12 mouse cellular contexts compared by ENCODE assay signal in the genomic region with DNA sequence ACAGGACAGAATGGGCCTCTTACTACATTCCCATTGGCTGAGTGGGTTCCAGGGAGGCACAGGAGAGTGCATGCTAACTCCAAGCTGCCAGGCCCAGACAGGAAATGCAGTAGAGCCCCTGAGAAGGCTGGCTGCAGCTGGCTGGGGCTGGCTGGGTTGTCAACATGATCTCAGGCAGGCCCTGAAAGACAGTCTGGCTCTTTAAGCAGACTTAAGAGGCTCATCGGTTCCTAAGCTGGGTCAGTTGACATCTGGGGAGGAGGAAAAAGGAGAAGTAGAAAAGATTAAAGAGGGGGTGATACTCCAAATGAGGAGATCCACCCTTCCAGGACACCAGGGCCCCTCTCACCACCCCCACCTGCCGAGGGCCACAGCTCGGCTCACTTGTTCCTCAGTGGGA. TPM values are rescaled to one million over a fixed set of nuclear protein-coding genes. Genes with fewer than 3 reads are reported as not detected.
DNase-seq lines count a peak whose midpoint lies in the region; ATAC-seq lines count a peak whose summit lies in the region.
"Had no signal": no experiment of that assay in that cellular context is flagged by ENCODE, and none has a peak within 500 bp of the region (broad histone marks: within the 10 kb centered on the region; RNA-seq: fewer than 3 reads in every experiment).

No protein-coding gene starts in this region.

- no peak overlapping the region for H3K9ac ChIP-seq in liver, embryonic 16.5 days (ENCODE audit: low read depth, low read length)
- H3K9ac ChIP-seq in liver, embryonic 11.5 days (ENCODE audit: low read depth, low read length) = no peak overlapping the region
- H3K9ac ChIP-seq in intestine, embryonic 16.5 days (ENCODE audit: low read depth, low read length) = no peak overlapping the region
- H3K9ac ChIP-seq: neural tube, embryonic 12.5 days had no signal

- ATAC-seq in liver, embryonic 16.5 days (ENCODE audit: low read depth) = no peak
- ATAC-seq in liver, embryonic 11.5 days (replicated peaks; ENCODE audit: low FRiP score) = no peak
- no peak for ATAC-seq in intestine, embryonic 16.5 days

- no peaks in the 10 kb centered on the region for H3K27me3 ChIP-seq in liver, embryonic 16.5 days (ENCODE audit: control insufficient read depth, insufficient read depth, low read depth, low read length)
- H3K27me3 ChIP-seq in liver, embryonic 11.5 days (replicated peaks; ENCODE audit: control insufficient read depth, insufficient read depth, low read length) = no peaks in the 10 kb centered on the region
- no peaks in the 10 kb centered on the region for H3K27me3 ChIP-seq in intestine, embryonic 16.5 days (replicated peaks; ENCODE audit: control insufficient read depth, insufficient read depth, low read length)
- H3K27me3 ChIP-seq: neural tube, embryonic 12.5 days had no signal

- H3K27ac ChIP-seq in liver, embryonic 16.5 days (ENCODE audit: low read length) = 0 out of 2 replicates have a peak overlapping the region, but pooled peaks have one; percentile 22
- H3K27ac ChIP-seq in liver, embryonic 11.5 days (ENCODE audit: low read depth, low read length) = no peak overlapping the region; the same call in 1 of the 2 replicates
- H3K27ac ChIP-seq in intestine, embryonic 16.5 days (ENCODE audit: low read length) = peak overlapping the region; percentile 0; the same call in 1 of the 2 replicates
- H3K27ac ChIP-seq: macrophage; neural tube, embryonic 12.5 days had no signal

- no peaks in the 10 kb centered on the region; the same call in 1 of the 2 replicates for H3K4me1 ChIP-seq in liver, embryonic 16.5 days (ENCODE audit: control insufficient read depth, low read depth, low read length)
- peaks cover 22% of the 10 kb centered on the region for H3K4me1 ChIP-seq in liver, embryonic 11.5 days (replicated peaks; ENCODE audit: control insufficient read depth, insufficient read depth, low read length)
- H3K4me1 ChIP-seq in intestine, embryonic 16.5 days (ENCODE audit: control insufficient read depth, insufficient read depth, low read length) = peaks cover 33% of the 10 kb centered on the region

- no peaks in the 10 kb centered on the region for H3K36me3 ChIP-seq in liver, embryonic 16.5 days (ENCODE audit: control insufficient read depth, insufficient read depth)
- no peaks in the 10 kb centered on the region for H3K36me3 ChIP-seq in liver, embryonic 11.5 days (ENCODE audit: control insufficient read depth, insufficient read depth, low read length)
- no peaks in the 10 kb centered on the region for H3K36me3 ChIP-seq in intestine, embryonic 16.5 days (ENCODE audit: control insufficient read depth, insufficient read depth, low read length)
- H3K36me3 ChIP-seq: neural tube, embryonic 12.5 days had no signal

- no peak for DNase-seq in liver, embryonic 11.5 days (ENCODE audit: low spot score)
- DNase-seq in MN1 (ENCODE audit: low spot score) = peak; percentile 7
- peak; percentile 69 for DNase-seq in retina, postnatal 7 days (ENCODE audit: low read depth, low spot score)
- no peak for DNase-seq in frontal cortex, postnatal 10 days (ENCODE audit: low spot score in 2 of 2)
- DNase-seq in gastrocnemius, postnatal 25 days = no peak
- DNase-seq in natural killer cell, adult 2 months (ENCODE audit: low spot score in 2 of 2) = no peak
- DNase-seq: heart, postnatal 14 days; spleen, adult 18-20 months had no signal

- no peaks in the 10 kb centered on the region for H3K9me3 ChIP-seq in liver, embryonic 16.5 days (replicated peaks; ENCODE audit: control insufficient read depth, low read length)
- no peaks in the 10 kb centered on the region for H3K9me3 ChIP-seq in liver, embryonic 11.5 days (ENCODE audit: control insufficient read depth, low read length)
- H3K9me3 ChIP-seq in intestine, embryonic 16.5 days (ENCODE audit: control insufficient read depth, low read length) = no peaks in the 10 kb centered on the region
- H3K9me3 ChIP-seq: neural tube, embryonic 12.5 days had no signal

- H3K4me2 ChIP-seq in liver, embryonic 16.5 days (ENCODE audit: low read depth, low read length) = no peak overlapping the region
- no peak overlapping the region for H3K4me2 ChIP-seq in liver, embryonic 11.5 days
- H3K4me2 ChIP-seq in intestine, embryonic 16.5 days (ENCODE audit: low read depth, low read length) = no peak overlapping the region
- H3K4me2 ChIP-seq: neural tube, embryonic 12.5 days had no signal

- WGBS in liver, embryonic 16.5 days (ENCODE audit: insufficient replicate concordance) = 14% methylated on average over 3 of the region's 3 CpGs
- 37% methylated on average over 3 of the region's 3 CpGs for WGBS in liver, embryonic 11.5 days
- WGBS in intestine, embryonic 16.5 days = 50% methylated on average over 3 of the region's 3 CpGs

- no peak overlapping the region for H3K4me3 ChIP-seq in liver, embryonic 16.5 days (ENCODE audit: low read depth, low read length)
- H3K4me3 ChIP-seq in liver, embryonic 11.5 days (ENCODE audit: low read depth, low read length) = no peak overlapping the region
- H3K4me3 ChIP-seq in intestine, embryonic 16.5 days (ENCODE audit: low read length) = no peak overlapping the region
- H3K4me3 ChIP-seq: neural tube, embryonic 12.5 days had no signal

RNA-seq across cellular contexts. Expression of gene Plekha7, which starts 13.2 kb away (rescaled TPM):
- polyA plus RNA-seq in liver, embryonic 16.5 days (2015; fragmentation: Nextera tagmentation; extraction: Ambion mirVana) = 3.4 and 4.2 TPM in 2 replicates
- polyA plus RNA-seq in liver, embryonic 11.5 days (2014; fragmentation: Nextera tagmentation; extraction: Ambion mirVana) = 4.9 and 7.9 TPM in 2 replicates
- 18.7 and 24.3 TPM in 2 replicates for polyA plus RNA-seq in intestine, embryonic 16.5 days (2015; fragmentation: Nextera tagmentation; extraction: Ambion mirVana)
- 1 to 10 TPM; 1.4 to 1.7 TPM for total RNA-seq in gastrocnemius, postnatal 25 days (2021)

RNA-seq across cellular contexts. Expression of gene Rps13, which starts 39.0 kb away (rescaled TPM):
- 370 and 434 TPM in 2 replicates for polyA plus RNA-seq in liver, embryonic 16.5 days (2015; fragmentation: Nextera tagmentation; extraction: Ambion mirVana)
- 1,069 and 1,113 TPM in 2 replicates for polyA plus RNA-seq in liver, embryonic 11.5 days (2014; fragmentation: Nextera tagmentation; extraction: Ambion mirVana)
- polyA plus RNA-seq in intestine, embryonic 16.5 days (2015; fragmentation: Nextera tagmentation; extraction: Ambion mirVana) = 744 and 753 TPM in 2 replicates
- 100 to 1,000 TPM; 232 to 233 TPM for total RNA-seq in gastrocnemius, postnatal 25 days (2021)

Comparison
In these comparisons a context has a peak if more than half of its experiments do, and no peak if none do; other contexts are left out.
1. DNase-seq: peak in MN1 (single experiment) and retina, postnatal 7 days (single experiment); none in liver, embryonic 11.5 days (single experiment), frontal cortex, postnatal 10 days (0 of 2), gastrocnemius, postnatal 25 days (single experiment) and natural killer cell, adult 2 months (0 of 2).